Mouse (Mus musculus): ENCODE data around the gene Bmpr2. TPM values are rescaled to one million over a fixed set of nuclear protein-coding genes. Genes with fewer than 3 reads are reported as not detected.

The Bmpr2 gene
- polyA plus RNA-seq, 1 experiment from 2014 or later = 9.4 TPM

DNA sequence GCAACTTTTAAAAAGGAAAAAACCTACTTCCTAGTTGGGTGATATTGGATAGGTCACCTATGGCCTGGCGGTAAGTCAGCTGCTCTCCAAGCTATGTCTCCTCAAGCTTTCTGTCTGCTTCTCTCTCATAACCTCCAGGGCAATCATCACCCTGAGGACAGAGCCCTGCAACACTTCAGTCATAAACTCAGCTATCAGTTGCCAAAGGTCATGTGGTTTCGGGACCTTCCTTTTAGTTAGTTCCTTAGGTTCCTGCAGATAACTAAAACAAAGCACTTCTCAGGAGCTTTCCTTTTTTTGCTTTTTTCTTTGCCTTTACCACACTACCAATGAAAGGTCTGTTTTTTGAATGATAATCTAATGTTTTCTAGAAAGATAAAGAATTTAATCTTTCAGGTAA lies 136.5 kb downstream of the Bmpr2 start:
- H3K36me3 ChIP-seq (ENCODE audit: control insufficient read depth, insufficient read depth, low read length) = no peaks in the 10 kb centered on the region
- no peak for ATAC-seq
- H3K4me3 ChIP-seq (ENCODE audit: low read depth, low read length) = no peak overlapping the region
- no peak overlapping the region for H3K9ac ChIP-seq (ENCODE audit: low read depth, low read length)
- H3K27ac ChIP-seq (ENCODE audit: low read length) = no peak overlapping the region
- no peaks in the 10 kb centered on the region for H3K27me3 ChIP-seq (ENCODE audit: control insufficient read depth, insufficient read depth, low read depth, low read length)
- H3K4me1 ChIP-seq (ENCODE audit: control insufficient read depth, insufficient read depth, low read length) = no peaks in the 10 kb centered on the region
- no peaks in the 10 kb centered on the region for H3K9me3 ChIP-seq (replicated peaks; ENCODE audit: control insufficient read depth, low read length, poor library complexity, severe bottlenecking)
- 94% methylated on average over 2 of the region's 2 CpGs for WGBS
- no peak overlapping the region for H3K4me2 ChIP-seq (ENCODE audit: low read length)

GRCm38 (mm10) chr1:59901082-59901876 lies 138.1 kb downstream of the Bmpr2 start:
- 94% methylated on average over 5 of the region's 5 CpGs for WGBS

DNA sequence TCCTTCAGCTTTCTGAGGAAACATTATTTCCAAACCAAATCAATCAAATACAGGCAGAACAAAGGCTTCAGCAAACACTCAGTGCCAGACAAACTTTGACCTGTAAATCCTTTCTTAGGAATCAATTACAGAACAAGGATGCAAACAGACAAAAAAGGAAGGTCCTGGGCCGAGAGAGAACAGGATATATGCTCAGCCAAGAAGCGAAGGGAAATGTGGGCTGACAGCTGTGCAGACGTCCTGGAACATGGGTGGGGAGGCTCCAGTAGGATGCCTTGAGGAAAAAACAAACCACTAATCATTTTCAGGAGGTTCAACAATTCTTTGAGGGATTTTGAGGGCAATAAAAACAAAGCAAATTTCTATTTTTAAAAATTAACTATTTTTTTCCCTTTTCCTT lies 139.4 kb downstream of the Bmpr2 start:
- 23% methylated on average over 3 of the region's 3 CpGs for WGBS
- Histone ChIP-seq H3K27ac (ENCODE audit: low read length) (no peak overlapping the region), H3K4me3 (ENCODE audit: low read depth, low read length) (no peak overlapping the region), H3K27me3 (ENCODE audit: control insufficient read depth, insufficient read depth, low read depth, low read length) (no peaks in the 10 kb centered on the region), H3K4me1 (ENCODE audit: control insufficient read depth, insufficient read depth, low read length) (no peaks in the 10 kb centered on the region), H3K9me3 (replicated peaks; ENCODE audit: control insufficient read depth, low read length, poor library complexity, severe bottlenecking) (no peaks in the 10 kb centered on the region), H3K9ac (ENCODE audit: low read depth, low read length) (no peak overlapping the region), H3K36me3 (ENCODE audit: control insufficient read depth, insufficient read depth, low read length) (no peaks in the 10 kb centered on the region), H3K4me2 (ENCODE audit: low read length) (no peak overlapping the region)
- no peak for ATAC-seq

More at GRCm38 (mm10) chr1:59901082-59901876, 138.1 kb downstream of the Bmpr2 start:
- no peak overlapping the region for H3K27ac ChIP-seq (ENCODE audit: low read length)
- no peak for ATAC-seq
- no peak overlapping the region for H3K4me3 ChIP-seq (ENCODE audit: low read depth, low read length)
- H3K36me3 ChIP-seq (ENCODE audit: control insufficient read depth, insufficient read depth, low read length) = no peaks in the 10 kb centered on the region
- H3K9me3 ChIP-seq (replicated peaks; ENCODE audit: control insufficient read depth, low read length, poor library complexity, severe bottlenecking) = no peaks in the 10 kb centered on the region
- H3K4me2 ChIP-seq (ENCODE audit: low read length) = no peak overlapping the region
- no peaks in the 10 kb centered on the region for H3K27me3 ChIP-seq (ENCODE audit: control insufficient read depth, insufficient read depth, low read depth, low read length)
- H3K4me1 ChIP-seq (ENCODE audit: control insufficient read depth, insufficient read depth, low read length) = no peaks in the 10 kb centered on the region
- no peak overlapping the region for H3K9ac ChIP-seq (ENCODE audit: low read depth, low read length)

DNA sequence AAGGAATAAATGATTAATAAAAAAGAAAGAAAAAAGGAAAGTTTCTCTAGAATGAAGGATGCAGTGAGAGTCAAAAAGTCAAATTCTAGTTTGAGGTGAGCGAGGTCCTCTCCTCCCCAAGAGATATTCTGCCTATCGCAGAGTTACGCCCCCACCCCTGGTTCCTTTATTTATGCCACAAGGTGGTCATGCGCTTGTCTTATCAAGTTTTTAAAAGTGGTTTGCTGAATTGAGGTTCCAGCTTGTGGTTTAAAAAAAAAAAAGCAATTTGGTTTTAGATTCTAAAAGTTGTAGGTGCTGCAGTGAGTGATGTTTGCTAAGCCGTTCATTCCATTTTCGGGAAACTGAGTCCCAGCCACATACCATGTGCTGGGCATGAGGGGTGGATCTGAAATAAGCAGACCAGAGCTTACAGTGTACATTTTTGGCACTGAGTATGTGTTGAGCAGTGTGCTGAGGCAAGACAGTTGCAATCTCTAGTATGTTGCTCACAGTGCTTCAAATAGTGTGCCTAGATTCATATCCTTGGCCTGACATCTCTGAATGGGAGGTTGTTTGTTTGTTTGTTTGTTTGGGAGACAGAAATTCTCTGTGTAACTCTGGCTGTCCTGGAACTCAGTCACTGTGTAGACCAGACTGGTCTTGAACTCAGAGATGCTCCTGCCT lies 141.6 kb downstream of the Bmpr2 start:
- 97% methylated on average over 6 of the region's 6 CpGs for WGBS
- Histone ChIP-seq H3K4me1 (ENCODE audit: control insufficient read depth, insufficient read depth, low read length) (no peaks in the 10 kb centered on the region), H3K27me3 (ENCODE audit: control insufficient read depth, insufficient read depth, low read depth, low read length) (no peaks in the 10 kb centered on the region), H3K36me3 (ENCODE audit: control insufficient read depth, insufficient read depth, low read length) (no peaks in the 10 kb centered on the region), H3K4me2 (ENCODE audit: low read length) (no peak overlapping the region), H3K9ac (ENCODE audit: low read depth, low read length) (no peak overlapping the region), H3K9me3 (replicated peaks; ENCODE audit: control insufficient read depth, low read length, poor library complexity, severe bottlenecking) (no peaks in the 10 kb centered on the region), H3K27ac (ENCODE audit: low read length) (no peak overlapping the region), H3K4me3 (ENCODE audit: low read depth, low read length) (no peak overlapping the region)
- ATAC-seq = no peak

DNA sequence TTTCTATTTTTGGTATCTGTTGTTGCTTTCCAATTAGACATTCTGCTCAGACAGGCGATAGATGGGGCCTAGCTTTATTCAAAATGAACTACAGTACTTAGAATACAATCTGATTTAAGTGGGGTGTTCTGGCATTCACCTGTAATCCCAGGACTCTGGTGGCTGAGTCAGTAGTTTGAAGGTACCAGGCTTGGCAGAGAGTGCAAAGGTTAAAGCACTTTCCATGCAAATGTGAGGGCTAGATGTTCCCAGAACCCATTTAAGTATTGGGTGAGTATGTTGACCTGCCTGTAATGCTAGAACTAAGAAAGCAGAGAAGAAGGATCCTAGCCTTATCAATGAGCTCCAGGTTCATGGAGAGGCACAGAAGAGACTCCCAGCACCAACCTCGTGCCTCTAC lies 142.7 kb downstream of the Bmpr2 start:
- WGBS = 85% methylated on average over 2 of the region's 2 CpGs
- ATAC-seq = no peak

DNA sequence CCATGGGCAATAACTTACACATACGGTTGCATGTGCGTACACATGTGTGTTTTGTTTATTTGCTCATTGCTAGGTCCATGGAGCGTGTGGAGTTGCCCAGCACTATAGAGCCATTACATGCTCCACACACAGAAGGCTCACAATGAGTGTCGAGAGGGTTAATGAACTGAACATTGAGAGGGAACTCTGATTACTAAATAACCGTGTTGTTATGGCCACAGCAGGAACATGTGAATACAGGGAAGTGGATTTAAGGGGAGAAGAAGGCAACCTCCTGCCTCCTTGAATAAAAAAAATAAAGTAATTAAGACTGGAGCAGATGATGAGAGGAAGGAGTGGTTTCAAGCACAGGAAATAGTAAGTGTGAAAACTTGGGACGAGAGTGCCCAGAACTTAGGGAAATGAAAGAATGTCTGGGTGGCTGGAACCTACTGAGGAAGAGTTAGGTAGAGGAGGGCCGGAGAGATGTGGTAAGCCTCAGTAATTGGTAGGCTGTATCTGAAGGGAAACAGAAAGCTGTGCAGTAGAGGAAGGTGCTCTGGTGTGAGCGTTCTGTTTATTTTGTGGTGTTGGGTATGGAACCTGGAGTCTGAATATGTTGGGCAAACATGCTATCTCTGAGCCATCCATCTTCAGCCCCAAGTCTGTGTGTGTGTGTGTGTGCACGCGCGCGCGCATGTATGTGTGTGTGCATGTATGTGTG lies 143.8 kb downstream of the Bmpr2 start:
- Histone ChIP-seq H3K4me1 (ENCODE audit: control insufficient read depth, insufficient read depth, low read length) (no peaks in the 10 kb centered on the region), H3K27ac (ENCODE audit: low read length) (no peak overlapping the region)
- 90% methylated on average over 13 of the region's 13 CpGs for WGBS

More for the DNA sequence above, 142.7 kb downstream of the Bmpr2 start:
- no peaks in the 10 kb centered on the region for H3K27me3 ChIP-seq (ENCODE audit: control insufficient read depth, insufficient read depth, low read depth, low read length)
- H3K4me2 ChIP-seq (ENCODE audit: low read length) = no peak overlapping the region
- H3K4me1 ChIP-seq (ENCODE audit: control insufficient read depth, insufficient read depth, low read length) = no peaks in the 10 kb centered on the region
- no peak overlapping the region for H3K9ac ChIP-seq (ENCODE audit: low read depth, low read length)
- no peak overlapping the region for H3K4me3 ChIP-seq (ENCODE audit: low read depth, low read length)
- no peaks in the 10 kb centered on the region for H3K9me3 ChIP-seq (replicated peaks; ENCODE audit: control insufficient read depth, low read length, poor library complexity, severe bottlenecking)
- no peak overlapping the region for H3K27ac ChIP-seq (ENCODE audit: low read length)
- H3K36me3 ChIP-seq (ENCODE audit: control insufficient read depth, insufficient read depth, low read length) = no peaks in the 10 kb centered on the region

DNA sequence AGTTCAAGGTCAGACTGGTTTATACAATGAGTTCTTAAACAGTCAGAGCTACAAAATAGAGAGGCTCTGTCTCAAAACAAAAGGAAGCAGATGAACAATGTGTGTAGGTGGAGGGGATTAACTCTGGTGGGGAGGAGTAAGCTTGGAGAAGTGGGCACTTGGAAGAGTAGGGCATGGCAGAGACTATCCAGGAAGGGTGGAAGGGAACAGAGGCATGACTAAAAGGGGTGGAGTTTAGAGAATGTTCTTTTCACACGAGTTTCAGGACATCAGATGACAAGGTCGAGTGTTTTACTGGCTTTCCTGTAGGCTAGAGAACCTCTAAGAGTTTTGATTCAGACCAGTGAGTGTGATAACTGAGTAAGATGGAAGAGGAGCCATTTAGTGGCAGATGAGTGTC lies 144.5 kb downstream of the Bmpr2 start:
- ATAC-seq = no peak
- Histone ChIP-seq H3K36me3 (ENCODE audit: control insufficient read depth, insufficient read depth, low read length) (no peaks in the 10 kb centered on the region), H3K9ac (ENCODE audit: low read depth, low read length) (no peak overlapping the region), H3K27me3 (ENCODE audit: control insufficient read depth, insufficient read depth, low read depth, low read length) (no peaks in the 10 kb centered on the region), H3K4me1 (ENCODE audit: control insufficient read depth, insufficient read depth, low read length) (no peaks in the 10 kb centered on the region), H3K9me3 (replicated peaks; ENCODE audit: control insufficient read depth, low read length, poor library complexity, severe bottlenecking) (no peaks in the 10 kb centered on the region), H3K4me2 (ENCODE audit: low read length) (no peak overlapping the region), H3K4me3 (ENCODE audit: low read depth, low read length) (no peak overlapping the region), H3K27ac (ENCODE audit: low read length) (no peak overlapping the region)
- whole genome bisulfite sequencing = 36% methylated on average over 2 of the region's 2 CpGs

More for the DNA sequence above, 143.8 kb downstream of the Bmpr2 start:
- H3K4me2 ChIP-seq (ENCODE audit: low read length) = no peak overlapping the region
- no peaks in the 10 kb centered on the region for H3K36me3 ChIP-seq (ENCODE audit: control insufficient read depth, insufficient read depth, low read length)
- no peak overlapping the region for H3K9ac ChIP-seq (ENCODE audit: low read depth, low read length)
- no peak for ATAC-seq
- H3K4me3 ChIP-seq (ENCODE audit: low read depth, low read length) = no peak overlapping the region
- no peaks in the 10 kb centered on the region for H3K27me3 ChIP-seq (ENCODE audit: control insufficient read depth, insufficient read depth, low read depth, low read length)
- H3K9me3 ChIP-seq (replicated peaks; ENCODE audit: control insufficient read depth, low read length, poor library complexity, severe bottlenecking) = no peaks in the 10 kb centered on the region

DNA sequence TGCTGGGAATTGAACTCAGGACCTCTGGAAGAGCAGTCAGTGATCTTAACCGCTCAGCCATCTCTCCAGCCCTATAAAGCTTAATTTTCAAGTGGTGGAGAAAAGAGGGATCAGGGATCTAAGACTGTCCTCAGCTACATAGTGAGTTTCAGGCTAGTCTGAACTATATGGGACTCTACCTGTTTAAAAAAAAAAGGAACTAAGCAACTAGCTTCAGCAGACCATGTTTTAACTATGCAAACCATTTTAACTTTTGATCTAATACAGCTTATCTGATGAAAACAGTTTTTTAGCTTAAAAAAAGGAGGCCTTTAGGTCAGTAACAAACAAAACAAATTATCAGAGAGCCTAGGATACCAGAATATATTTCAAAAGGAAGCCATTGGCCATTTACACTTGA lies 147.7 kb downstream of the Bmpr2 start:
- H3K27me3 ChIP-seq (ENCODE audit: control insufficient read depth, insufficient read depth, low read depth, low read length) = no peaks in the 10 kb centered on the region
- H3K4me3 ChIP-seq (ENCODE audit: low read depth, low read length) = no peak overlapping the region
- no peak for ATAC-seq
- H3K9me3 ChIP-seq (replicated peaks; ENCODE audit: control insufficient read depth, low read length, poor library complexity, severe bottlenecking) = no peaks in the 10 kb centered on the region
- H3K4me2 ChIP-seq (ENCODE audit: low read length) = no peak overlapping the region
- 90% methylated on average over 1 of the region's 1 CpGs for WGBS
- H3K36me3 ChIP-seq (ENCODE audit: control insufficient read depth, insufficient read depth, low read length) = no peaks in the 10 kb centered on the region
- no peak overlapping the region for H3K27ac ChIP-seq (ENCODE audit: low read length)
- H3K4me1 ChIP-seq (ENCODE audit: control insufficient read depth, insufficient read depth, low read length) = peaks cover 18% of the 10 kb centered on the region
- H3K9ac ChIP-seq (ENCODE audit: low read depth, low read length) = no peak overlapping the region
